Mouse (Mus musculus) embryo, embryonic 11.5 days (tissue): Measurements from ENCODE around the gene Gpcpd1.

ENCODE experiments used
- DNase-seq: peaks from one replicate; pipeline ENCODE4 v3.0.0-alpha.2; 2012; ENCODE audit warnings: low read depth, low spot score

The Gpcpd1 gene

DNA sequence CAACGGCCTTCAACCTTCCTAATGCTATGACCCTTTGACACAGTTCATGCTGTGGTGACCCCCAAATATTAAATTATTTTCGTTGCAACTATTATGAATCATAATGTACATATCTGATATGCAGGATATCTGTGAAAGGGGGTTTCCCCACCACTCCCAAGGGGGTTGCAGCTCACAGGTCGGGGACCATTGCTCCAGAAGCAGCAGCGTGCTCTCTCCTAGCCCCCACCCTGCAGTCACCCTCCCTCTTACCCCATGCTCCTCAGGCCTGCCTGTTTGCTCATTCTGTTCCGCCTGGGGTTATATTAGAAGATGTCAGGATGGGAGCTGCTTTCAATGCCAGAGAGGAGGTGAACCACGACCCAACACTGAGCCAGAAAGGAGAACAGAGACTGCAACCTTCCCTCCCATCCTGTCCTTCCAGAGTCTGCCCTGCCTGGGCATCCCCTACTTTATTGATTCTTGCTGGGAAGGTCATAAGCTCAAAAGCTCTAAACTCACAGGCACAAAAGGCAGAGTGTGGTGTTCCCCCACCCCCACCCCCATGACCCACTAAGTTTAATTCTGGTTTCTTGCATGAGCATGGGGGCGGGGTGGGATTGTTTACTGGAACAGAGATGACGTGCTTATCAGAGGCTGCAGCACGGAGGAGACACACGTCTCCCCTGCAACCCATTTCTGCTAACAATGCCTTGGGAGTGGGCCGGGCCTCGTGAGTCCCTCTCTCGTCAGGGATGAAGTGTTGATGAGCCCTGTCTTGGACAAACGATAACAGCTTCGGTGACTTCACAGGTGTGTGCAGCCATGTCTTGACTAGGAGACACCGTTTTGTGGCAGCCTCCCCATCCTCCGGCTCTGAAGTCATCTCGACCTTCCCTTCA, 69.3 kb downstream of the Gpcpd1 start:
- DNase-seq: no peak

GRCm38 (mm10) chr2:132517194-132517836, 70.2 kb downstream of the Gpcpd1 start:
- no peak for DNase-seq

- peak; percentile 67 for DNase-seq
Measured at GRCm38 (mm10) chr2:132516130-132517030, 71.1 kb downstream of the Gpcpd1 start.

DNA sequence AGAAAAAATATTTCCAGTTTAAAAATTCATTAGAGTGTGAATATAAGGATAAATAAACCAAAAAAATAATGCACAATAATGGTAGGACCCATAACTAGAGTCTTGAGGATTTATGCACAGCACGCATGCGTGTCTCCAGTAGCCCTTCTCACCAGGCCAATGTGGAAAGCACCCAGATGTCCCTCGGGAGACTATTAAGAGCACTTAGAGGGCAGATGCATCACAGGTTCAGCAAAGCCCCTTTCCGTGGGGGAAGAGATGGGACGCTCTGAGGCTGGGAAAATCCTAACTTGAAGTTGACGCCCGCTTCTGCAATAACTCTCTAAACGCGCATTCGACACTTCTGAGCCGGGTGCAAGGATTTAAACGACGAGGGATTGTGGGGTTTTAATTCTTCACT, 71.9 kb downstream of the Gpcpd1 start:
- no peak for DNase-seq

GRCm38 (mm10) chr2:132515076-132515475, 72.5 kb downstream of the Gpcpd1 start:
- no peak for DNase-seq

GRCm38 (mm10) chr2:132514353-132514752, 73.2 kb downstream of the Gpcpd1 start:
- no peak for DNase-seq

DNA sequence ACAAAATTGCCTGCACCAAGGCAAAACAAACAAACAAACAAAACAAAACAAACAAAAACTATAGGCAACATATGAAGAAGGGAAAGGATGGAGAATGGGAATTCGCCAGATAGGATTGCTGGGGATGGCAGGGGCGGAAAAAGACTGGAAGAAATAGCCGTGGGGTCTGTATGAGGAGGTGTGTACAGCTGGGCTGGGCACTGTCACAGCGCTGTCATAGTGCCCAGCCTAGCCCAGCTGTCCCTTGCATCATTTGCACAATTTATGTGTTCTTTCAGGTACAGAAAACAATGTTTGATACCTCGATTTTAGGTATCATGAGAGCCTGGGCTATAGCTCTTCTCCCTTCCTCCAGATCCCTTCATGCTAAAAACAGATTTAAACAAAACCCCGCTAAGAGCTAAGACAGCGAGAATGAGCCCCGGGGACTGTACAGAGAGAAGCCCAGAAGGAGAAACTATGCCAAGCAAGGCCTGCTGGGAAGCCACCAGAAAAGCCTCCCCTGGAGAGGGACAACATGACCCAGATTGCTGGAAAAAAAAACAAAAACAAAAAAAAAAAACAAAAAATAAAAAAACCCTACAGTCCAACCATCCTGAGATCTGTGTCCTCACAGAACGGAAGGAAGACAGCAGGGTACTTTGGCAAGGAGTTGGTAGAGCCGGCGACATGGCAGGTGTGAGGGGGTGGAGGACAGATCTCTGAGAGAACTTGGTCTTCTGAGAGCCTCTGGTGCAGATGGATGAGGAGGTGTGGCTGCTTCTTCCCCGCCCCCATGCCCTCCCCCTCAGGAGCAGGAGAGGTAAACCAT, 74.0 kb downstream of the Gpcpd1 start:
- DNase-seq: no peak

- no peak for DNase-seq
Measured at GRCm38 (mm10) chr2:132512977-132513351, 74.6 kb downstream of the Gpcpd1 start.

- DNase-seq: no peak
Measured at GRCm38 (mm10) chr2:132512051-132512976, 75.2 kb downstream of the Gpcpd1 start.

- DNase-seq: no peak
Measured at GRCm38 (mm10) chr2:132511011-132511818, 76.3 kb downstream of the Gpcpd1 start.

DNA sequence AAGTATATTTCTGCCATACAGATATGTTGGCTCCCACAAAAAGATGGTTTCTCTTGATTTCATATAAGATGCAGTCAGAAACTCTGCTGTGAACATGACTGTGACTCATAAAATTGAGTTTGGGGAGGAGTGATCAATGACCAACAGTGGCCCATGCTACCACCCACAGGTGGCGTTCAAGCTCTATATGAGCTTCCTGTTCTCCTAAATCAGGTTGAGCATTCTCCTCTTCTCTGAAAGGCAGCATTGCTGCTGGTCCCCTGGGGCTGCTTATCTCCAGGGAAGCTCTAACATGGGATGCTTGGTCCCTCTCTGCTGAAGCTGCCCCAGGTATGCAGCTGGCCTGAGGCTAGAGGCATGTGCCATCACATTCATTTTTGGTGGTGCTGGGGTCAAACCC, 77.8 kb downstream of the Gpcpd1 start:
- DNase-seq: no peak

DNA sequence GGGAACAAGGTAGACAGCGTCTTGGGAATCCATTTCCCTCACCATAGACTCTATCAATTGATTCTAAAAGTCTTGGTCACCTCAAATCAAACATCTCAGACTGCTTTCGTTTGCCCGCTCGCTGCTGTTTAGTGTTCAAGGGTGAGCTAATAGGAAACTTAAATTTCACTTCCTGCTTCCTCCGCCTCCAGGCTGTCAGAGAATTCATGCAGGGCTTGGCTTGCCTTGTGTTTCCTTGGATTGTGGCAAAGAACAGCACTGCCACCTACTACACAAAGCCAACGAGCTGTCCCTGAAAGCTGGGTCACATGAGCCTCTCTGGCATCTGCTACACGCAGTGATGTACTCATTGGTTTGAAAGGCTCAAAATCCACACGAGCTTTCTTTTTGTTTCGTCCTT, 78.3 kb downstream of the Gpcpd1 start:
- DNase-seq: no peak

DNA sequence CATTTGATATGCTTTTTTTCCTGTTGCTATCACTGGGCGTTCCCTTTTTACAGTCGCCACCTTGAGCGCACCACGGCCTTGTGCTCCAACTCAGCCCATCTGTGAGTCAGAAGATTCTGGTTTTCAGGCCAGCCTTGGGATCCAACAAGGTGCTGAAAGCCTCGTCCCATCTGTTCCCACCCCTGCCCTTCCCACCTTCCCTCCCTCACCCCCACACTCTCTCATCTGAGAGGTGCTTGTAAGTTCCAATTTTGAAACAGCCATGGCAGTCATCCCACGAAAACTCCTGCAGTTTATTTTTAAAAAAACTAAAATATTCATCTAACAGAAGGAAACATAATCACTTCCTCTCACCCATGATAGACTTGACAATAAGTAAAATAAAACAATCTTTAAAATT, 80.0 kb downstream of the Gpcpd1 start:
- DNase-seq: no peak

GRCm38 (mm10) chr2:132507091-132507490, 80.4 kb downstream of the Gpcpd1 start:
- DNase-seq: no peak

GRCm38 (mm10) chr2:132505828-132506227, 81.7 kb downstream of the Gpcpd1 start:
- no peak for DNase-seq

- no peak for DNase-seq
Measured at GRCm38 (mm10) chr2:132498344-132498743, 89.2 kb downstream of the Gpcpd1 start.

GRCm38 (mm10) chr2:132497412-132498135, 90.0 kb downstream of the Gpcpd1 start:
- DNase-seq: peak; percentile 9

DNA sequence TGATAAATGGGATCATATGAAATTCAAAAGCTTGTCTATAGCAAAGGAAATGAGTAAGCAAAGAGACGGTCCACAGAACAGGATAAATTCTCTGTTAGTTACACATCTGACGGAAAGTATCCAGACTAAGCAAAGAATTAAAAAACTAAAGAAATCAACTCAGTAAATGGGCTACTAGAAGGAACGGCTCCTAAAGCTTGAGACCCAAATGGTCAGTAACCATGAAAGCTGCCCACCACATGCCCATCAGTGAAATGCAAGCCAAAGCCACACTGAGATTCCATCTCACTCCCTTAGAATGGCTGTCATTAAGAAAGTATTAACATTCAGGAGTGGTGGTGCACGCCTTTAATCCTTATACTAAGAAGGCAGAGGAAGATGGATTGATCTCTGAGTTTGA, 94.3 kb downstream of the Gpcpd1 start:
- DNase-seq: no peak

- peak; percentile 53 for DNase-seq
Measured at GRCm38 (mm10) chr2:132485454-132485853, 102.1 kb downstream of the Gpcpd1 start.
